Mouse (Mus musculus) thymus, adult 2 months (tissue): ENCODE results near the gene 4930433I11Rik.

Experiments
- CTCF ChIP-seq: fragments of 200-500 bp; IDR thresholded peaks from 2 replicates; pipeline ENCODE4 v1.5.1; 2012; ENCODE audit warnings: mild to moderate bottlenecking, control low read depth, low read length, moderate library complexity, borderline replicate concordance; ENCODE audit not compliant: control insufficient read depth, poor library complexity, insufficient read depth; ENCODE audit errors: extremely low read depth
- POLR2A ChIP-seq: fragments of 200-500 bp; IDR thresholded peaks from 2 replicates; pipeline ENCODE4 v1.6.1; 2012; ENCODE audit warnings: mild to moderate bottlenecking, low read length, control low read depth, moderate library complexity; ENCODE audit not compliant: control insufficient read depth, poor library complexity, insufficient read depth; ENCODE audit errors: extremely low read depth

GRCm38 (mm10) chr7:40942233-40942935, 45.0 kb upstream of the 4930433I11Rik start:
- TF ChIP-seq CTCF (no peak), POLR2A (no peak)
